Mouse (Mus musculus) gastrocnemius, adult 2 months (tissue): ENCODE measurements around the gene Kcnk15. TPM values are rescaled to one million over a fixed set of nuclear protein-coding genes. Genes with fewer than 3 reads are reported as not detected.

Experiments used
- DNase-seq: peaks from one replicate; pipeline ENCODE4 v3.0.0; 2022
- H3K27ac ChIP-seq: fragments of 200-600 bp; 2 replicates; pipeline ENCODE4 v1.8.1; 2022; ENCODE audit warnings: mild to moderate bottlenecking
- H3K4me3 ChIP-seq: fragments of 200-600 bp; 2 replicates; pipeline ENCODE4 v1.8.1; 2022; ENCODE audit warnings: mild to moderate bottlenecking, moderate library complexity
- CTCF ChIP-seq: fragments of 200-600 bp; IDR thresholded peaks from 2 replicates; pipeline ENCODE4 v1.8.1; 2022; ENCODE audit warnings: antibody characterized with exemption, mild to moderate bottlenecking, moderate library complexity
- intact Hi-C: fragments of 180-260 bp; cut with DNase I; formaldehyde crosslinking; loops from one replicate; pipeline ENCODE4 v1.15.1; 2025
- total RNA-seq, 2 experiments: library from RNA; stranded (reverse); gene quantifications; 2 replicates each; pipeline ENCODE4 v1.2.3; 2021

Gene Kcnk15
- total RNA-seq, 2 experiments from 2014 or later: not detected

GRCm38 (mm10) chr2:163882859-163883652, 29.6 kb downstream of the Kcnk15 start:
- H3K4me3 ChIP-seq: no peak overlapping the region
- no peak overlapping the region for H3K27ac ChIP-seq
- intact Hi-C loops: no loop called here
- no peak for TF ChIP-seq CTCF
- no peak for DNase-seq

- no peak for DNase-seq
- intact Hi-C loops: no loop called here
- TF ChIP-seq CTCF: no peak
- Histone ChIP-seq H3K27ac (no peak overlapping the region), H3K4me3 (no peak overlapping the region)
These were observed 36.0 kb downstream of the Kcnk15 start for GRCm38 (mm10) chr2:163889411-163889810.

- no peak for DNase-seq
- TF ChIP-seq CTCF: no peak
- intact Hi-C loops: no loop called here
- Histone ChIP-seq H3K4me3 (no peak overlapping the region), H3K27ac (no peak overlapping the region)
These were observed 37.1 kb downstream of the Kcnk15 start for GRCm38 (mm10) chr2:163890586-163890985.

DNA sequence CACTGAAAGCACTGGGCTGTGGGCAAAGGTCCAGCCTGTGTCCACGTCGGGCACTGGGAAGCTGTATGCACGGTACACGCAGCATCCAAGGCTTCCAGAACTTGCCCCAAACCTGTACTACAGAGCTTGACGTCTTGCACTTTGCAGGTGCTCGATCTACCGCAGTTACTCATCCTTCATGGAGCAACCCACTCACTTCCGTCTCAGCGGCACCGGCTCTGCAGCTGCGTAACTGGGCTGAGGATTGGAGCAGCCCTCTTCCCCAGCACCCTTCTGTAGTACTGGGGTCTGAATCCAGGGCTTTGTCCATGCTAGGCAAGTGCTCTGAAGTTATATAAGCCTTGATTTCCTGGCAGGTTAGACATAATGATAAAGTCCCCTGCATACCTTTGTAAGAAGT, 37.8 kb downstream of the Kcnk15 start:
- Histone ChIP-seq H3K4me3 (no peak overlapping the region), H3K27ac (no peak overlapping the region)
- no peak for TF ChIP-seq CTCF
- intact Hi-C loops: no loop called here
- DNase-seq: no peak

DNA sequence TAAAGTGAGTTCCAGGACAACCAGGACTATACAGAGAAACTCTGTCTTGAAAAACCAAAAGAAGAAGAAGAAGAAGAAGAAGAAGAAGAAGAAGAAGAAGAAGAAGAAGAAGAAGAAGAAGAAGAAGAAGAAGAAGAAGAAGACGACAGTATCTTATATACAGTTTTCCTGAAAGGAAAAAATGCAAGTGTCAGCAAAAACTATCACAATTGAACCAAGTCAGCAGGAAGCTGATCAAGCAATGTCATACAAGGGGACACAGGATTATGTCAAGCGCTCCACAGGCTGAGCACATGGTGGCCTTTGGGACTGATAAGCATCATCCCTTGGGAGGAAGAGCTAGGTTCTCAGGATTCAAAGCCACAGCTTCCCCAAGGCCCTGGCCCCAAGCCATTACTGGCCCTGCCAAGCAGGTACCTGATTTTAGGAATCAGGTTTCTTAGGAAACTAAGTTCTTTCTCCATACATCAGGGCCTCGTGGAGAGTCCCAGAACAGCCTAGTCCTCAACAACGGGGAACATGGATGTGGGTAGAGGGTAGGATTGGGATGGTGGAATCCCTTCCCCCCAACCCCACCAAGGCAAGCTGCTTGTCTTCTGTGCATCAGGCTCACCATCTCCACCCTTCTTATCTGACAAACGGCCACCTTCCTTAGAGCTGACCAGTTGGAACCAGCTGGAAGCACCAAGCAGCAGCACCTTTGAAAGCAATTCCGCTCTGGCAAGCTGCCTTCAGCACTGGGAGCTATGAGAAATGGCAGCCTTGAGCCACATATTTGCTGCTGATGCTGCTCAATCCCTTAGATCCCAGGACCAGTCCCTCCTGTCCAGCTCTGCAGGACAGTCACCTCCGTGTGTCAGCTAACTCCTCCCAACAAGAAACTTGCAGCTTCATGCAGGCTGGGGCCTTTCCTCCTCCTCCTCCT, 40.3 kb downstream of the Kcnk15 start:
- Histone ChIP-seq H3K27ac (no peak overlapping the region), H3K4me3 (no peak overlapping the region)
- TF ChIP-seq CTCF: no peak
- intact Hi-C loops: no loop called here
- DNase-seq: no peak

- DNase-seq: no peak
- no peak for TF ChIP-seq CTCF
- Histone ChIP-seq H3K27ac (no peak overlapping the region), H3K4me3 (no peak overlapping the region)
- intact Hi-C loops: no loop called here
These were observed 41.7 kb downstream of the Kcnk15 start for GRCm38 (mm10) chr2:163895156-163895555.

DNA sequence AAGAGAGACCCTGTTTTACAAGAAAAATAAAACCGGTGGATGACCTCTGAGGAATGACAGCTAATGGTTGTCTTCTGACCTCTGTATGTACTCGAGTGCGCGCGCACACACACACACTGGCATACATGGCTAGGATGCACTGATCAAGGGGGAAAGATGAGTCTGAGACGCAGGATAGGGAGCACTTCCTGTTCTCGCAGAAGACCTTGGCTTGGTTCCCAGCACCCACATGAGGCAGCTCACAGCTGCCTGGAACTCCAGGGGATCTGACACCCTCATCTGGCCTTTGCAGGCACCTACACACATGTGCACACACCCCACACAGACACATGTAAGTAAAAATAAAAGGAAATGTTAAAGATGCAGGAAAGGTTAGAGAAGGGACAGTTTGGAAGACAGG, 43.6 kb downstream of the Kcnk15 start:
- Histone ChIP-seq H3K27ac (no peak overlapping the region), H3K4me3 (no peak overlapping the region)
- intact Hi-C loops: no loop called here
- no peak for DNase-seq
- TF ChIP-seq CTCF: no peak

GRCm38 (mm10) chr2:163897988-163898535, 44.6 kb downstream of the Kcnk15 start:
- intact Hi-C loops: no loop called here
- TF ChIP-seq CTCF: no peak
- DNase-seq: peak; percentile 56
- Histone ChIP-seq H3K27ac (no peak overlapping the region), H3K4me3 (no peak overlapping the region)

DNA sequence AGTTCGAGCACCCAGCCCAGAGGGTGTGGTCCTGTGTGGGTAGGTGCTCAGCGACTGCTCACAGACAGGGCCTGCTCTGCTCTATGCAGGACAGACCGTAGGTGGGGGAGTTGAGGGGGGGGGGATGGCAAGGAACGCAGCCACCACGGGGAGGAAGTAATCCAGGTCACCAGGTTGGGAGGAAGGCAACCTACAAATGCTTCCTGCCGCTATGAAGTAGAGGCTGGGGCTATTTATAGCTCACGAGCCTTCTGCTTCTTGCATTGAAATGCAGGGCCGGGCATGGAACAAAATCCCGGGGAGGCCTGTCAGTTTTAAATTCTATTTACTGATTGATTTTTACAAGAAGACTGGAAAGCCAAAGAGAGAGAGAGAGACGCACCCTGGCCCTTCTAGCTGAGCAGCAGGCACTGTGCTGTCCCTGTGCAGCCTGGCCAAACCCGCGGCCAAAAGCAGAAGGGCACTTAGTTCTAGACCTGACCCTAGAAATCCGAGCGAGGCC, 46.5 kb downstream of the Kcnk15 start:
- intact Hi-C loops: loop anchor here (5.0 kb wide), 1 partner anchor 37 kb away; no protein-coding TSS in a partner anchor
- no peak for DNase-seq
- TF ChIP-seq CTCF: no peak
- Histone ChIP-seq H3K27ac (peak overlapping the region; percentile 20), H3K4me3 (no peak overlapping the region)

DNA sequence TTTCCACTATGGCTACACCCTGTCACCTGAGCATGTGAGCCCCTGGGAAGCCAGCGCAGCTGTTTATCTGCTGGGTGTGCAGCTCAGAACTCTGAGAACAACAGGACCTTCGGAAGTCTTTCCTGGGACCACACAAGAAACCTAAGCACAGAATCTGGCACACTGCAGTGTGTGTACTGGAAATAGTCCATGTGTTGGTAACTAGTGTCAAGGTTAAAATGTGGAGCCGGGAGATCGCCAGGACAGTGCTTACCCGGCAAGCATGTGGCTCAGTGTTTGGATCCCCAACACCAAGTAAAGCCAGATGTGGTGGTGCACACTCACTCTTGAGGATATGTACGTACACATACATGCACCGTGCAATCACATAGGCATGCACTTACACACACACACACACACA, 47.6 kb downstream of the Kcnk15 start:
- no peak for TF ChIP-seq CTCF
- DNase-seq: peak; percentile 38
- no peak overlapping the region for H3K4me3 ChIP-seq
- peak overlapping the region; percentile 8; the same call in 1 of the 2 replicates for H3K27ac ChIP-seq
- intact Hi-C loops: loop anchor here (5.0 kb wide), 1 partner anchor 36 kb away; no protein-coding TSS in a partner anchor

GRCm38 (mm10) chr2:163902448-163902847, 49.0 kb downstream of the Kcnk15 start:
- intact Hi-C loops: loop anchor here (5.0 kb wide), 1 partner anchor 35 kb away; no protein-coding TSS in a partner anchor
- no peak overlapping the region for H3K27ac ChIP-seq
- no peak overlapping the region for H3K4me3 ChIP-seq
- no peak for DNase-seq
- no peak for TF ChIP-seq CTCF

DNA sequence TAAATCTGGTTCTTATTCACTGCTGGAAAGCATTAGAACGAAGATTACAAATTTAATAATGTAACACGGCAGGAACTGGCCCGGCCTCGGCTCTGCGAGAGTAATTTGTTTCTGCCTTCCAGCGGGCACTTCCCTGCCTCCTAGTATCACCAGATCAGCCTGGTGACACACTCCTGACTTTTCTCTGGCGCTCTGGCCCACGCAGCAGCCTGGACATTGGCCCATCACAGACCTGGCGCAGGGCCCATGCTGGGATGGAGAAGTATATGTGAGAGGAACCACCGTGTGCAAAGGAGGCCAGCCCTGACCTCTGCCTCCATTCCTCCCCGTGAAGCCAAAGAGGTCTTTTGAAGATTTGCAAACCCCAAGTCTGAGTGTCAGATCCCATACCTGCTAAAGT, 50.0 kb downstream of the Kcnk15 start:
- peak; percentile 48 for DNase-seq
- no peak overlapping the region for H3K4me3 ChIP-seq
- intact Hi-C loops: loop anchor here (5.0 kb wide), 1 partner anchor 34 kb away; no protein-coding TSS in a partner anchor
- no peak overlapping the region for H3K27ac ChIP-seq
- no peak for TF ChIP-seq CTCF
